Mouse (Mus musculus): ENCODE results near the gene Sh2b1.
"Not testable (repeated sequence)": the region's sequence is repeated elsewhere in the genome, so short reads cannot be mapped to it uniquely, and the experiment has no call there.

The Sh2b1 gene

DNA sequence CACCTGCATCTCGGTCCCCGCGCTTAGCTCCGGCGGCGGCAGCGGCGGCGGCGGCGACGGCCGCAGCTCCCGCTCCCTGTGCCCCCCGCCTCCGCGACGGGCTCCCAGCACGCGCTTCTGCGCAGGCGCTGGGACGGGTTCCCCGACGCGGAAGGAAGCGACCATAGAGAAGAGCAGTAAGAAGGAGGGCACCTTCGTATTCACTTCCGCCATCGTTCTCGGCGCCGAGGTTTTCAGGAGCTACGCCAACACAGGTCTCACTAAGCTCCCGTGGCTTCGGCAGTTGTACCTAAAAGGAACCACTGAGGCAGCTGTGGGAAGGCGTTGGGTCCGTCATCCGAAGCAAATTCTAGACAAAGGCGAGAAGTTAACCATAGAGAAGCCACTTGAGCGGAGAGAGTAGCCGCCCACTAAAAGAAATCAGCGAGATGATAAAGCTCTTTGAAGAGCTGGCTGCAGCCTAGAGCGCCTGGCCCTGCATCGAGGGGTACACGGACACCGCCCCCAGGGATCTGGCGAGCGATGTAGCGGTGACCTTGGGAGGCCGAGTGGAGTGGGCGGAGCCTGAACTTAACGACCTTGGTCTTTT lies at the start of gene Sh2b1:
Gene Sh2b1 (minus strand): TSS at position 432 of the 589 bp plus-strand sequence.
- DNase-seq: peak; percentile 92

DNA sequence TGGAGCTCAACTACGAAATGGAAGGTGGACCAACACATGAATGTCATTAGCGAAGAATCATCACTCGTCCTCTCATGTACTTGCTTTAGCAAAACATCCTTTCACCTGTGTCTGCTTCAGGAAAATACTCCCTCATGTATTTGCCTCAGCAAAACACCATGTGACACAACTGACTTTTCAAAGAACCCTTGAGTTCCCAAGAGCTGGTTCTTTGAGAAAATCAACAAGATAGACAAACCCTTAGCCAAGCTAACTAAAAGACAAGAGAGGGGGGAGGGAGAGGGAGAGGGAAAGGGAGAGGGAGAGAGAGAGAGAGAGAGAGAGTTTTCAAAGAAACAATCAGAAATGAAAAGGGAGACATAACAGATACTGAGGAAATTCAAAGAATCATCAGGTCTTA lies 48.1 kb upstream of the Sh2b1 start:
- DNase-seq: no peak

DNA sequence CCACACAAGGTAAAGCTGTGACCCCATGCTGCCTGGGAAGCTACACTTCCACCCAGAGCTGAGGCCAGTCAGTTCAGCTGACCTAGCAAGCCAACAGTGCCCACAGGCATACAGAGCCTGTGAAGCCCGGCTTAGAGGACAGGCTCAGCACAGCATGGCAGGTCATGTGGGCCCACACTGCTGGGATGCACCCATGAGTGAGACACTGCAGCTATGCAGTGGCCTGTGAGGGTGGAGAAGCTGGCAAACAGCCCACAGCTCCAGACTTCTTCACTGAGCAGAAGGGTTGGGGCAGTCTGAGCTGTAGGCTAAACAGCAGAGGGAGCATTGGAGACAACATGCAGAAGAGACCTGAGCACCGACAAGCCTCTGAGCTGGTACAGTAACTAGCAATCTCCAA lies 44.3 kb upstream of the Sh2b1 start:
- DNase-seq: no peak

DNA sequence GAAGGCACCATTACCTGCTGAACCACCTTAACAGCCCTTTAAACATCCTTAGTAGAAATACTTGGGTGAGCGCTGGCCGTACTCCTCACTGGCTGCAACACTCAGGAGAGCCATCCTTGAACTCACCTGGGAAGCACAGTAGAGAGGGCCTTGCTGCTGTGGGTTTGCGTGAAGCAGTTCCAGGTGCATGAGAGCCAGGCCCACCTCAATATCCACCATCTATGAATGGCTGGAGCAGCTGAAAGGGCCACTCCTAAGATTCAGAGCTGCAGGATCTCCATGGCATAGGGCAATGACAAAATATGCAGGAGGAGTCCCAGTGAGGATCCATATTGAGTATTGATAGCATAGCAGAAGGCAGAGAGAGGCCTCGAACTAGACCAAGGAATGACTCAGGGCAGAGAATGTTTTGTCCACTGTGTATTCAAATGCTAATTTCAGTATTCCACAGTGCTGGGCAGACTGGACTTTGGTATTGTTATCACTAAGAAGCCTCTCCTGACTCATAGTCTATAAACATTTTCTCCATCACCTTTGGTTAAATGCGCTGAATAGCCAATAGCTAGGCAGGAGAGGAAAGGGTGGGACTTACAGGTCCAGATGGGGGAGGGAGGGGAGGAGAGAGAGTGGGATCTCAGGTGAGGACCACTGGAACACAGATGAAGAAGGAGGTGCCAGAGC lies 43.2 kb upstream of the Sh2b1 start:
- no peak for DNase-seq

DNA sequence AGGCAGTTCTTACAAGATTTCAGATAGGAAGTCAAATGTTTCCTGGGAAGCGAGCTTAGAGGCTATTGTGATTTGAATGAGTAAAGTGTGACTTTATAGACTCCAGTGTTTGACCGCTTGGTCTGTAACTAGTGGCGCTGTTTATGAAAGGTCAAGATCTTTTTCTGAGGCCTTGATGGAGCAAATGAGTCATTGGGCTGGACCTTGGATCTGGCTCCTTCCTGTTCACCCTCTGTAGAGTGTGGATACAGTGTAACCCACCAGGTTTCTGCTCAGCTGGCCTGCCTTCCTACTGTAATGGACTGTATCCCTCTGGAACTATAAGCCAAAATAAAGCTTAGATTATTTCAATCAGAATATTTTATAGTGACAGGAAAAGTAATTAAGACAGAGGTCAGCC lies 36.1 kb upstream of the Sh2b1 start:
- DNase-seq: no peak

DNA sequence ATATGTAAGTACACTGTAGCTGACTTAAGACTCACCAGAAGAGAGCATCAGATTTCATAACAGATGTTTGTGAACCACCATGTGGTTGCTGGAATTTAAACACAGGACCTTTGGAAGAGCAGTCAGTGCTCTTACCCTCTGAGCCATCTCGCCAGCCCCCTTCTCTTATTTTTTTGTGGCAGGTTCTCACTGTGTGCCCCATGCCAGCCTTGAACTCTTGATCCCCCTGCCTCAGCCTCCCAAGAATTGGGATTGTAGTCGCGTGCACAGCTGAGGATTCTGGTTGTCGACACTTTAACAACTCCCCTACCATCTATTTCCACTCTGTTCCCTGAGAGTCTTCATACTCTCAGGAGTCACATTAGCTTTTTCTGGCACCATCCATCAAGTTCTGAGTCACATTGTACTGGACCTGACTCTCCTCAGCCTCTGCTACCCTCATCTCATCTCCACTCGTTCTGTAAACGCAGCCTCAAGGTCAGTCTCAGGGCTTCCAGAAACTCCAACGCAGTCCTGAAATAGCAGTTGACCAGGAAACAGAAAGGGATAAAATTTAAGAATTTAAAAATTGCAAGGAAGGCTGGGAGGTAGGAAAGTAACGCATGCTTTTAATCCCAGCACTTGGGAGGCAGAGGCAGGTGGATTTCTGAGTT lies 32.0 kb upstream of the Sh2b1 start:
- DNase-seq: no peak

DNA sequence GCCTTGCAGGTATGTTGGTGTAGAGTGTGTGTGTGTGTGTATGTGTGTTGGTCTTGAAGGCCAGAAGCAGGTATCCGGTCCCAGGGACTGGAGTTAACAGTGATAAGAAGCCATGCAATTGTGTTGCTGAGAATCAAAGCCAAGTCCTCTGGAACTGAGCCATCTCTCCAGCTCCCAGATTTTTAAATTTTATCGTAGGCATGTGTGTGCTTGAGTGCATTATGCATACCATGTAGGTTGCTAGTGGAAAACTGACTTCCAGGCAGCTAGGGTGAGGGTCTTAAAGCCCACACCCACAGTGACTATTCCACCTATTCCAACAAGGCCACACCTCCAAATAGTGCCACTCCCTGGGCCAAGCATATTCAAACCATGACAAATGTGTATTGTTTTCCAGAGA lies 29.7 kb upstream of the Sh2b1 start:
- DNase-seq: peak; percentile 64

DNA sequence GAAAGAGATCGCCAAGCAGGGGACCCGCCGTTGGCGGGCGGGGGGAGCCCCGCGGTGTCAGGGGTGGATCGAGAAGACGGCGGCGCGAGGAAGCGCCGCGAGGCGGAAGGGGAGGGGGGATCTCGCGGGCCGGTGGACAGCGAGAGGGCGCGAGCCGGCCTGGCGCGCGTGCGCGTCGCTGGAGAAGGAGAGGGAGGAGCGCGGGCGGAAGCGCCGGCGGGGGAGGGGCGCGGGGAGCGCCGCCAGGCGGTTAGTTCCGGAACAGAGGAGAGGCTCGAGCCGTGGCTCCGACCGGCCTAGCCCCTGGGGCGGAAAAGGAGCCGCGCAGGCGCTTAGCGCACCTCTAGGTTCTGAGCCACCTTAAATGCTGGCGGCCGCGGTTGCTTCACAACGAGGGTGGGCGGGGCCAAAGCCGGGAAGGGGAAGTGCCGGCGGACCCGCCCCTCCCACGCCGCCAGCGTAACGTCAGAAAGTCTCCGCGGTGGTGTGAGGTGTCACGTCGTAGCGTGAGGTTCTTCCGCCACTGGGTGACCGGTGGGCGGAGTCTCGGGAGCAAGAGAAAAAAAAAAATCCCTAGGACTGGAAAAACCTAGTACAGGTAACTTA lies 28.2 kb upstream of the Sh2b1 start, which contains the start of gene Atxn2l:
Gene Atxn2l (minus strand): TSS at position 165 of the 606 bp plus-strand sequence.
- DNase-seq: peak; percentile 99

DNA sequence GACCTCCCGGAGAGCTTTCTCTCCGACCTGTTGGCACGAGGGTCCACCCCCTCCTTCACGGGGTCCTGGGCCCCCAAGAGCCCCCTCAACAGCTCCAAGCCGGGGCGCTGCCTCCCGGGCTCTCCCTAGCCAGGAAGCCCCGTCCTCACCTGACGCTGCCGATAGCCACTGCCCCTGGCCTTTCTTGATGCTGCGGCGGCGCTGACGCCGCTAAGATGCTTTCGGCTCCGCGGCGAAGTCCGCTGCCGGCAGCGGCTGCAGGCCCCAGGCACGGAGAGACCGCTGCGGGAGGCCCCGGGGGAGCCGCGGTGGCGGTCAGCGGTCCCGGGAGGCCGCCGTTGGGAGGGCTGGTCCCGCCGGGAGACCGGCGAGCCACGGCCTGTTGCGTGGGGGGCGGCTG lies 27.5 kb upstream of the Sh2b1 start:
- no peak for DNase-seq

DNA sequence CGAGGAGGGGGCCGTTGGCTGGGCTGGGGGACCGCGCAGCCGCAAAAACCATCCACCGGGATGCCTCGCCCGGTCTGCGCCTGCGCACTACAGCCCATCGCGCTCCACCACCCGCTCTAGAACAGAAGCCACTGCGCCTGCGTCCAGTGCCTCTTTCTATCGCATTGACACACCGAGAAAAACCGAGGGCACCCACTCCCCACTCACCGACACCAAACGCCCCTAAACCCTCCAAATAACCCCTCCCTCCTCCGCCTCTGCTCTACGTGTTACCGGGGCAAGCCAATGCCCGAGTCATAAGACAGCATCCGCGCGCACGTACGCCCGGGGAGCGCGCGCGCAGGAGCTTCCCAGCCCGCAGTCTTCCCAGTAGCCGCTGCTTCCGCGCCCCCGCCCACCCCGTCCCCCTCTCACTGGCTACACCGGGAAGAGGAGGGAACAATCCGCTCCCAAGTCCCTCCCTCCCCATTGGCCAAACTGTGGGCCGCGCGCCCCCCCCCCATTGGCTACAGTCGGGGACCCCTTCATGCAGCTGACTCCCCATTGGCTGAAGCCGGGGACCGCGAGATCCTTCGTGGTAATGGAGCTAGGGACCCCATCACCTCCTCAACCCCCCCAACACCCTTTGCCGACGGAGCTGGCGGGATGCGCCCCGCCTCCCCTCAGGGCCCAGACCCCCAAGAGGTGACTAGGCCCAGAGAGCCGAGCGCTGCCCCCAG lies 27.0 kb upstream of the Sh2b1 start:
- peak; percentile 95 for DNase-seq

DNA sequence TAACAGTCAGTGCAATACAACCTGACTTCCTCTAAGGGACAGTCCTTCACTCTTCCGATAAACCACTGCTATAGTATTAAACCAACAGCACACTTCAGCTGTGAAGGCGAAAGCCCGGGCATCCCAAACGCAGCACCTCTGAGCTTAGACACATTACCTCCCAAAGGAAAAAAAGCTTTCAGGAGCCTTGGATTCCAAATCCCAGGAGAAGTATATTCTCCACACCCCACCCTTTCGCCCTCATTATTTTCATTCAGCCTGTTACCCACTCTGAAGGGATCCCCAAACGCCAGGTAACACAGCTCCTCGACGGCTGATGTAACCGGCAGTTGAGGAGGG lies 26.4 kb upstream of the Sh2b1 start:
- DNase-seq: no peak

DNA sequence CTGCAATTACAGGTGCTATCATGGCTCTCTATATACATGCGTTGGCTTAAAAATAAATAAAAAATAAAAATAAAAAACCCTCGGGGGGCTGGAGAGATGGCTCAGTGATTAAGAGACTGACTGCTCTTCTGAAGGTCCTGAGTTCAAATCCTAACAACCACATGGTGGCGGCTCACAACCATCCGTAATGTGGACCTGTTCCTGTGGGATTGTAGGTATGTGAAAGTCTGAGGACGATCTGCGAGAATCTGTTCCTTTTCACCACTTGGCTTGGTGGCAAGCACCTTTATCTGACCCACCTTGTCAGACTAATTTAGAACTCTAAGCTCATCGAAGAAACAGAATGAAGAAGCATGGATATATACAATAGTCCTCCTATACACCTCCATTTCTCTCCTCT lies 24.2 kb upstream of the Sh2b1 start:
- no peak for DNase-seq

DNA sequence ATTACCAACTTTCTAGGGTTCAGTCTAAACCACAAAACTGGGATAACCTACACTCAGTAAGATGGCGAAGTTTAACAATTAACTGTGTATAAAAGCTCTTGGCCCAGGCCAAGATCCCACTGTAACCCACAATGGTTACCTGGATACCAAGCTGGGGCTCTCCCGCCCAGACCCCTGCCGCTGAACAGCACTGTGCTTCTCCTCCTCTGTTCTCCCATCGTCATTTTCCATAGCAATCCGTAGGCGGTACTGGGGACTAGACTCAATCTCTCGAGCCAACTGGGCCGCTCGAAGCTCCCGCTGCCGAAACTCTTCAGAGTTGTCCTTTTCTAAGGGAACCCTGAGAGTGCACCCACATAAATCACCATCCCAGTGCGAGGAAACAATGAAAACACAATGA lies 22.7 kb upstream of the Sh2b1 start:
- peak; percentile 11 for DNase-seq

DNA sequence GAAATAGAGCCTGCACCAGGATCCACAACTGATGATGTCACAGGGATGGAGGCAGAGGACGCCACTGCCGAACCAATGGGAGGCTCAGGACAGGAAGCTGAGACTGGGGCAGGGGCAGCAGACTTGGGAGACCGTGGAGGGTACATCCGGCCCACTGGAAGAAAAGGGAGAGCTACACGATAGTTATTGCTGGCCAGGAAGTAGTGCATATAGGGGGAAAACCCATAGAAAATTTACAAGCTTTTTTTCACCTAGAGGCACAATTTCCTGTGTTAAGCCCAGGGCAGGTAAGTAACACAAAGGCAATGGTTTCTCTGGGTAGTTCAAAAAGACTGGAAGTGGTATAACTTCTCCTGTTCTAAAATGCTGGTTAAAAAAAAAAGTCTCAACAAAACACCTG lies 21.3 kb upstream of the Sh2b1 start:
- no peak for DNase-seq

DNA sequence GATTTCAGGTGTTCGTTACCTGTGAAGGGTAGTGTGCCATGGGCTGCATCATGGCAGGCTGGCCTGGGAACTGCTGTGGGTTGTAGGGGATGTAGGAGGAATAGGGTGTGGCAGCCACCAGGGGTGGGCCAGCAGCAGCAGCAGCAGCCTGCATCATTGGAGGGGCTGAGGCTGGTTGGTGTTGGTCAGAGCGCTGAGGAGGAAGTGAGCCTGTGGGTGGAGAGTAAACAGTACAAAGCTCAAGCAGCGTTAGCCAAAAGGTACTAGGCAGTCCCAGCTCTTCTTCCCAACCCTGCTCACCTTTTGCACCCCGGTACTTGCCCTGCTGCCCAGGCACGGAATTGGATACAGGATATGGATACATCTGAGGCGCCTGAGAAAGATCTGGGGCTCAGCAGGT lies 18.9 kb upstream of the Sh2b1 start:
- peak; percentile 11 for DNase-seq

DNA sequence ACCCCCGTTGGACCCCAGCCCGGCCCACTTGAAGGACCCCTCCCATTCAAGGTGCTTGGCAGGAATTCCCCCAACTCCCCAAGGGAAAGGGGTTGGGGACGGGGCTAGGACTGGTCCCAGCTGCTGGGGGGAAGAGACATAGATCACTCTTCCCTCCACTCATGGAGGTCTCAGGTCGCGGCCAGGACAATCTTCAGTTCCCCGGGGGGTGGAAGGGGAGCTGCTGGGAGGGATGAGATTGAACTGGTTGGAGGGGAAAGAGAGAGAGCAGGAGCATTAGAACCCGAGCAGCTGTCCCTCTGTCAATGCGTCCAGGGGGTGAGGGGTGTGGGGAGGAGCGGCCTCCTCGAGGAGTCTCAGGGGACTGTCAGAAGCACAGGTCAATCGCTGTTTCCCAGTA lies 16.7 kb upstream of the Sh2b1 start:
- DNase-seq: no peak

DNA sequence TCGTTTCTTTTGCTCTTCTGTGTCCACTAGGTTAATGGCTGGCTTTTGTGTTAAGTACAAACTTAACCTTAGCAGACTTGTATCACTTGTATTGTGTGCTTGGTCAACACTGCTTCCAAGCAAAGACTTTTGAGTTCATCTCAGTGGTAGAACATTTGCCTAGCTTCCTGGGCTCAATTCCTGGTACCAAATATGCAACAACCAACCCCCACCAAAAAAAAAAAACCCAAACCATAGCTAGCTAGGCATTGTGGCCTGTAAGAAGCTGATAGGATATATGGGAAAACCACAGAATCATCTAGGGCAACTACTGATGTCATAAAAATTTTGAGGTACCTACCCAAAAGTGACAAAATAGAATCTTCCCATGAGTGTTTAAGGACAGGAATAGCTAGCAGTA lies 15.8 kb upstream of the Sh2b1 start:
- no peak for DNase-seq

DNA sequence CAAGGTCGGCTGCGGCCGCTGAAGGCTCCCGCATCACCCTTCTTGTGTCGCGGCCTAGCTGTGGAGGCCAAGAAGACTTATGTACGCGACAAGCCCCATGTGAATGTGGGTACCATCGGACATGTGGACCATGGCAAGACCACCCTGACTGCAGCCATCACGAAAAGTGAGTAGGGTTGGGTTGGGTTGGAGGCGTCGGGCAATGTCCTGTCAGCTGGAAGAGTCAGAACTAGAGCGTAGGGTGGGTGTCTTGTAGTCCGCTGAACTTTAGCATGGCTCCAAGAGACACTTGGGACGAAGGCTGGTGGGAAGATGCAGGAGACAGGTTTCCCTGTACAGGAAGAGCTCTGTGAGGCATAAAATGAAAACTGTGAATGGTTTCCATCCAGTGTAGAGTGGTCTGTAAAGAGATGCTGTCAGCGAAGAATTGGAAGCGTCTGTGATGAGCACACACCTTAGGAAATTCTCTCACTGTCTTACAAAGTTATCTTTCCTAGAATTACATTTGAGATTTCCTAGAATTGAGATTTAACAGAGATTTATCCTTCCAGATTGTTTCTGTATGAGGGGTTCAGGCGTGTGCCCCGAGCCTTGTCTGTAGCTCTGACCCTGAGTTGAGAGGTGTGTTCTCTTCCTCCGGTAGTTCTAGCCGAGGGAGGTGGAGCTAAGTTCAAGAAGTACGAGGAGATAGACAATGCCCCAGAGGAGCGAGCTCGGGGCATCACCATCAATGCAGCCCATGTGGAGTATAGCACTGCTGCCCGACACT lies 12.6 kb upstream of the Sh2b1 start:
- not testable (repeated sequence) for DNase-seq

DNA sequence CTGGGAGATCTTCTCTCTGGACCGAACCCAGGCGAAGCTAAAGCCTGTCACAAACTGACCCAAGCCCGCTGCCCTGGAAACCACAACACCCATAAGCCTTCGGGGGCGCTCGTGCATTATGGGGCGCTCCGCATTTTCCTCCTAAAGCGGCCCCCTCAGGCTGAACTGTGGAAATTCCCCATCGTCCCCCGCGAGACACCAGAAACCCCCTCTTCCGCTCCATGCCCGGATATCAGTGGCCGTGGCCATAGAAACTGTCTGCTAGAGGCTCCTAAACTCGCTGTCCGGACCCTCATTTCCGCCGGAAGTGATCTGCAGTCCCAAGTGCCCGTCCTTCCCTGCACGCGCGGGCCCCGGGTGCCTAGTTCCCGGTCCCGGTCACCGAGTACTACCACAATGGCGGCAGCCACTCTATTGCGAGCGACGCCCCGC lies 11.8 kb upstream of the Sh2b1 start, which contains the start of gene Tufm:
Gene Tufm (plus strand): TSS at position 310 of the 432 bp plus-strand sequence.
- DNase-seq: peak; percentile 99

DNA sequence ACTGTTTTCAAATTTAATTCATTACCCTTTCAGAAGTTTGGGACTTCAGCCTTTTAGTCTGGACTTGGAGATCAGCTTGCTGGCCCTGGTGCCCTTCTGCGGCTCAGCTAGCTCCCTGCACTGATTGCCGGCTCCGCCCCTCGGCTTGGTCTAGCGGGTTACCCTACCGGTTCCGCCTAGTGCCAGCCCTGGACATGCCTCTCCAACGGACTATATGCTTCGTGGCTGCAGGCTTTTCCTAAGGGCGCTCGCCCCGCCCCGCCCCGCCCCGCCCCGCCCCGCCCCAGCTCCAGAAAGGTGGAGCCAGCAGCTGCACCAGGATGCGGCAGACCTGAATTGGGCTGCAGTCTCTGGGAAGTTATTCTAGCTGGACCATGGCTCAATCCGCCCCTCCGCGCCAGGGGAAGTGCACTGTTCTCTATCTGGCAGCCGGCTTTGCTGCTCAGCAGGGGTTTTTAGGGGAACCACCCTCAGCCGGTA lies 7.2 kb upstream of the Sh2b1 start:
- peak; percentile 90 for DNase-seq

DNA sequence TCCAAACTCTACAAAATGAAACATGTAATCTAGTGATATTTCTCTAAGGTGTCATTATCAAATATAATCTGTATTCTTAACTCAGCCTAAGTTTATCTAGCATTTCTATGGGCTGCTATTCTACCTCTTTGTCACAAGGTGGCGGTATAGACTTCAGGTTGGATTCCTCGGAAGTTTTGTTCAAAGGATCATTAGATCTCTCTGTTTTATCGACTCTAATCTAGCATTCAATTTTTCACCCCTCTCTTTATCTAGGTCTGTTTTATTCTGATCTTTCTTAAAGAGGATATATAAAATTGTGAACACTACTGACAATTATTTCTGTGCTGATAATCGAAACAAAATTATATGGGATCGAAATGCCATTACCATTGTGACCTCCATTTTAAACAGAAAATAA lies 6.5 kb upstream of the Sh2b1 start:
- no peak for DNase-seq

DNA sequence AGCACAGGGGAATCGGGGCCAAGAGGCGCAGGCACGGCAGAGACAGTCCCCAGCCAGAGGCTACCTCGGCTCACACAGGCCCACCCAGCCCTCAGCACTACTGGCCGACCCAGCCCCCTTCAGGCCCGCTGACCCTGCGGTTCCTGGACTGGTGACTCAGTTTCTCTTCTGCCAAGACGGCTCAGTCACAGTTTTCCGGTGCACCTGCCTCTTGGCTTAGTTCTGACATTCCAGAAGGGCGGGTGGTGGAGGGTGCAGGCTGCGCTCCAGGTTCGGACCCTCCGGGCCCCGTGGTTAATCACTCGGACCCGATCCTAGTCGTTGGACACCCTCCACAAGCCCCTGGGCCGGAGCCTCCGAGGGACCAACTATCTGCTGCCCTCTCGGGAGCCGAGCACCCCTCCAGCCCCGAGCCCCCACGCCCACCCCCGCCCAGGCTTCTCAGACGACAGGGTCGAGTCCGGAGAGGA lies 703 bp downstream of the Sh2b1 start:
- DNase-seq: no peak

Data from cerebellum, adult 9-11 months (tissue).